Mouse (Mus musculus) 3T3-L1 (cell line): Measurements from ENCODE around the gene Orm3.

Experiments used
- DNase-seq: peaks from one replicate; pipeline ENCODE4 v3.0.0-alpha.2; 2015; ENCODE audit warnings: low read depth, low spot score

The Orm3 gene

GRCm38 (mm10) chr4:63402056-63402455 is 46.1 kb downstream of the Orm3 start:
- DNase-seq, result no peak

- DNase-seq, result no peak
Observed at GRCm38 (mm10) chr4:63402558-63402957, 46.6 kb downstream of the Orm3 start.

- DNase-seq, result peak; percentile 98
Observed at GRCm38 (mm10) chr4:63403040-63403959, 47.3 kb downstream of the Orm3 start, which contains the start of gene Akna. Gene Akna, minus strand, starts transcription at chr4:63403354.

GRCm38 (mm10) chr4:63404205-63404604 is 48.2 kb downstream of the Orm3 start:
- DNase-seq, result no peak

GRCm38 (mm10) chr4:63405051-63405450 is 49.1 kb downstream of the Orm3 start:
- peak; percentile 47 for DNase-seq

- no peak for DNase-seq
Observed at GRCm38 (mm10) chr4:63405683-63406082, 49.7 kb downstream of the Orm3 start.

- DNase-seq, result no peak
Observed at GRCm38 (mm10) chr4:63408247-63408646, 52.3 kb downstream of the Orm3 start.

- DNase-seq, result peak; percentile 84
Observed at GRCm38 (mm10) chr4:63408649-63409048, 52.7 kb downstream of the Orm3 start.
